Mouse (Mus musculus): ENCODE data around the gene Gas7.

Gas7 gene

DNA sequence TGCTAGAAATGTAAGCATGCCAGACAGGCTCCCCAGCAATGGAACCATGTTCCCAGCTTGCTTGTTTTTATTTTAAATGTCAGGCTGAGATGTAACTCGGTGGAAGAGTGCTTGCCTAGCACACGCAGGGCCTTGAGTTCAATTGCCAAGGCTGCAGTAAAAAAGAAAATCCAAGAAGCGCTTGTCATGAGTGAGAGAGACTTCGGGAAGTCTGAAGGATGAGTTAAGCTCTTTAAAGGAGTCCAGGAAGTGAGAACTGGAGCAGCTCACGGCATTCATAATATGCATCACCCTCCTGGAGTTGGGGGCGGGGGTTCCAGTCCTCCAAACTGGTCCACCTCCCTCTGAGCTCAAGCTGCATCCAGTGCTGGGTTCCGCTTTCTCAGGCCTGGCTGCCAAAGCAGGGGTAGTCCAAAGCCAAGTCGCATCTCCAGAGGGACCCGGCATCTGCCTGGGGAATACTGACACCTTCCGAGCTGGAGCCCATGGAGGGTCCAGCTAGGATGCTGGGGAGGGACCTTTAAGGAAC is 34.5 kb downstream of the Gas7 start:
- WGBS, result 52% methylated on average over 10 of the region's 10 CpGs

GRCm38 (mm10) chr11:67496796-67497195 is 41.6 kb downstream of the Gas7 start:
- 70% methylated on average over 1 of the region's 1 CpGs for WGBS

- 95% methylated on average over 2 of the region's 2 CpGs for WGBS
Observed at GRCm38 (mm10) chr11:67500115-67500514, 44.9 kb downstream of the Gas7 start.

DNA sequence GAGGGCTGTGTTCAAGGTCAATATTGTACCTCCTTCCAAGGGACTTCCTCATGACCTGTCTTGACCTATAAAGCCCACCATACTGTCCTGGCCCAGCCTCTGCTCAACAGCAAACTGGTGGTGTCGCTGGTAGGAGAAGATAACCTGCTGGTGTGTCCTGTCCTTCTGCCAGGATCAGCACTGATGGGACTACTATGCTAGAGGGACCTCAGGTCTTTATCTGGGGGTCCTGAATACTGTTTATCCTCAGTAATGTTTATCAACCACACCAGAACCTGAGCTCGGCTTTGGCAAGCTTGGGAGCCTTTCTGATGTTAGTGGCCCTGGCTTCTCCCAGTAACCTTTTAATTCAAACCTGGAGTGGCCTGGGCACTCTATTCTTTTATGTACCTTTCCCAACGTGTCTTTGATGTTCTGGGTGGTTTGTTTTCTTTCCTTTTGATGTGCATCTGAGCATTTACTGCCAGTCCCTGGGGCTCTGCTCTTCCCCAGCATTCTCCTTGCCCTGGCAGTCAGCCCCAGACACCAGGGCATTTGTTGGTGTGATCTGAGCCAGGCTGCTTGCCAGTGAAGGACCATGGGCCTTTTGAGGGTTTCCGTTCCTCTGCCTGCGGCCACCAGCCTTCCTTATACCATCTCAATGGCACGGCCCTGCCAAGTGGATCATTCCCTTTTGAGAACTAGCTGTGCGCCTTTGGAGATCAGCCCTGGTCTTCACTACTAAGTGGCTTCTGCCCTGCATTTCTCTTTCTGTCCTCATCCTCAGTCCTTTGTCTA is 46.4 kb downstream of the Gas7 start:
- 65% methylated on average over 7 of the region's 7 CpGs for WGBS

DNA sequence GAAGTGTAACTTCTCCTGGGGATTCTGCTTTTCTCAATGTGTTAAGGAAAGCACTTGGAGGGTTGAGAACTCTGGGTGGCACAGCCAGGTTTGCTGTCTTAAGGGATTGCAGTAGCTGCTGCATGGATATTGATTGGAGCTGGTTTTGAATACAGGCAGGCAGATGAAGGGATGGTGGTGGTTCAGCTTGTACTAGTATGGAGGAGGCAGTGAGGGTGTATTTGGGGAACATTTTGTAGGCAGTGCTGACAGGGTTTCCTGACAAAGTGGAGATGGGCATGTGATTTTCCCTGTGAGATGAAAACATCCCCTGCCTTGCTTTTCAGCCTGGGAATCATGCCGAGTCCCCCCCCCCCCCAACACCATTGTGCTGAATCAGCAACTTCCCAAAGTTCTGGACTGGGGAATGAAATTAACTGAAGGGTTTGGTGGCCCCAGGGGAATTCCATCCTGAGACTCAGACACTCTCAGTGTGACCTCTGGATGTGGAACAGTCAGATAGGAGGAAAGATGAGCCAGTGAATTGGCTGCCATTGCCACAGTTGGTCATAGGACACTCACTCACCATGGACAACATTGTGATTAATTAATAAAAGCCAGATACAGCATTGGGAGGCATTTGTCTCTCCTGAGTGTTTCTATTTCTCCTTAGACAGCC is 54.1 kb downstream of the Gas7 start:
- WGBS, result 41% methylated on average over 1 of the region's 1 CpGs

GRCm38 (mm10) chr11:67510831-67511230 is 55.6 kb downstream of the Gas7 start:
- WGBS, result 90% methylated on average over 4 of the region's 4 CpGs

DNA sequence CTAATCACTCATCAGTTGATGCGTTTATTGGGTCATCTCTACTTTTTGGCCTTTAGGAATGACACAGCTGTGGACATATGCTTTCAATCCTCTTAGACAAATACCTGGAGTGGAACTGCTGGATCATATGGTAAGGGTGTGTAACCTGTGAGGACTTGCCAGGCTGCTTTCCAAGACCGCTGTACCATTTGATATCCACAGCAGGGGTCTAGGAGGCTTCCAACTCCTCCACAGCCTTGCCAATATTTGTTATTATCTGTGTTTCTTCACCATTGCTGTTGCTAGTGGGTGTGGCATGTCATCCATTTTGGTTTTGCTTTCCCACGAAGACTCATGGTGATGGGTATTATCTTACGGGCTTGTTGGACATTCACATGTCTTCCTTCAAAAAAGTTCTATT is 57.8 kb downstream of the Gas7 start:
- 92% methylated on average over 4 of the region's 4 CpGs for whole genome bisulfite sequencing

DNA sequence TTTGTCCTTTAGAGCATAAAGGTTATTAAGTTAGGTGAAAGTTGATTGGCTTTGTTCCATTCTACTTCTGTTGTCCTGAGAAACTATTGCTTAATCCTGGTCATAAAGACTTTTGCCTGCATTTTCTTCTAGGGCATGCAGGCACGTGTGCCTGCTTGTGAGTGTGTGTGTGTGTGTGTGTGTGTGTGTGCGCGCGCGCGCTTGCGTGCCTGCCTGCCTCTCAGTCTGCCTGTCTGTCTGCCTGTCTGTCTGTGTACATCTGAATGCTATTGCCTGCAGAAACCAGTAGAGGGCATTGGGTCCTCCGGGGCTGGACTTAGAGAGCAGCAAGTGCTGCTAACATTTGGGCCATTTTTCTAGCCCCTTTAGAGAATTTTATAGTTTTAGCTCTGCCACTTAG is 59.2 kb downstream of the Gas7 start:
- 94% methylated on average over 8 of the region's 8 CpGs for WGBS

DNA sequence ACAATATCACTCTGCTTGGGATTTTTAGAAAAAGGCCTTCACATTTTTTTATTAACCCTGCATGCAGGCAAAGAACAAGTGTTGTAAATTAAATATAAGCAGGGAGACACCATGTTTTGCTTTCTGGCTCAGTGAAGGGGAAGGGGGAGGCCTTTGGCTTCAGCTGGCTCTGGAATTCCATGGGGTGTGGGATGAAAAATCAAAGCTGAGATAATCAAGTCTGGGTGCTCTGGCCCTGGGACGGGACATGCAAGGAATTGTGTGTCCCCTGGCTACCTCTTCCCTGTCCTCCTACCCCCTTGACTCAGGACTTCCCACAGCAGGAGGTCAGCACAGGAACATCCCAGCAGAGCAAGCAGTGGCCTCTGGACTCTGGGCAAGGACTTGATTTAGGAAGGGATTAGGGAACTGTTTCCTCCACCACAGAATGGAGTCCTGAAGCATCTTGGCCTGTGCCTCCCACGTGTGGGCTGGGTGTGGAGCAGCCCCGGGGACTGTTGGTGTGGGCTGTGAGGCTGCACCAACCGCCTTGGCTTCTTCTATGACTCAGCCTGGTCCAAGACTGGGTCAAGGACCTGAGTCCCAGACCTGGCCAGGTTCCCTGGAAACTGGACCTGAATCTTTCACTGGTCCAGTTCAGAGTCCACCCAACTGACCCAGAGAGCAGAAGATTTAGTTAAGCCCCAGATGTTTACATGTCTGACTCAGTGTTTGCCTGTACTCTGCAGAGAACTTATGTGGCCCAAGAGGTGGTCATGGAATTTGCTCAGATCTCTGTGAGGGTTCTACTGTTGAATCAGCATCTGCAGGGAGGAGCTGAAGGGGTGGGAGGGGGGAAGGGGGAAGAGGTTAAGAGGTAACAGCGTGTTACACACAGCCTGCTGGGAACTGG is 60.0 kb downstream of the Gas7 start:
- 59% methylated on average over 5 of the region's 5 CpGs for WGBS

DNA sequence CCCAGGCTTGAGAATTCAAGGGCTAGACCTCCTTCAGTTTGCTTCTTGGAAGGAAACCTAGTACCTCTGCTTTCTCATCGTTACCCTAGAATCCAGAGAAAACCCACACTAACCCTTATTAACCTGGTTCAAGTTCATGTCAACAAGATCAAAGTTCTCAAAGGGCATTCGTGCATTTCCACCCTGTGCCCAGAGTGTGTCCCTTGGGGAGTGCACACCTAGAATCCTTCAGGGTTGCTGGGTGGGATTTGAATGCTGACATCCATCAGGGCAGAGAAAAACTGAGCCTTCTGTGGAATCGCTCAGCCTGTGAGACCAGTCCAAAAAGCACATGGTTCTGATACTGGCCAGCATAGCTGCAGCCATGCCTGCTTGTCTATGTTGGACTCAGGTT is 60.7 kb downstream of the Gas7 start:
- WGBS, result 86% methylated on average over 3 of the region's 3 CpGs

GRCm38 (mm10) chr11:67517748-67518147 is 62.5 kb downstream of the Gas7 start:
- WGBS, result 69% methylated on average over 2 of the region's 2 CpGs

- WGBS, result 71% methylated on average over 8 of the region's 8 CpGs
Observed at GRCm38 (mm10) chr11:67518985-67519384, 63.7 kb downstream of the Gas7 start.

- 91% methylated on average over 2 of the region's 2 CpGs for WGBS
Observed at GRCm38 (mm10) chr11:67522671-67523070, 67.4 kb downstream of the Gas7 start.

DNA sequence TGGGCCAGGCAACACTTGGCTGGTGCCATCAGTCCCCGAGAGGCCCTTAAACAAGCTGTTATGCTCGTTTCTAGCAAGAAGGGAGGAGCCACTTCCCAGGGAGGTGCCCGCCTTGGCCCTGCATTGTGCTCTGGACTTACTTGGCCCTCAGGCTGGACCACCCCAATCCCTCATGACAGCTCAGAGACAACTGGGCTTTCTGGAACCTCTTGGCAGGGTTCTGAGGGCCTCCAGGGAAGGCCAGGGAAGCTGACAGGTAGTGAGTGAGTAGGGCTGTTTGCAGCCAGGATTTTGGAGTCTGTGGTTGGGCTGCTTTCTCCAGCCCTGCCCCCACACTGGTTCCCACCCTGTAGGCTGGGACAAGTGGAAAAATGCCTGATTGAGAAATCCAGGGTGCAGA is 68.6 kb downstream of the Gas7 start:
- WGBS, result 51% methylated on average over 3 of the region's 3 CpGs

DNA sequence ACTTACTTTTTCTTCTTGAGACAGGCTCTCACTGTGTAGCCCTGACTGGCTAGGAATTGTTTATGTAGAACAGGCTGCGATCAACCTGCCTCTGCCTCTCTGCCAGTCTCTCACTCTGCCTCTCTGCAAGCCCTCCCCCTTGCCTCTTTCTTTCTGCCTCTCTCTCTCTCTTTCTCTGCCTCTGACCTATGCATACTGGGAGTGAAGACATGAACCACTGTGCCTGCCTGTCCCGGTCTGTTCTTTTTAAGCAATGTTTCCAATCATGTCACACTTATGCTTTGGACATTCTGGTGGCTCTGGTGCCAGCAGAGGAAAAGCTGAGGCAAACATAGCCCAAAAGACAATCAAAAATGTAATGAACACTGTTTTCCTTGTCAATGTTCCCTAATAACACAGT is 69.5 kb downstream of the Gas7 start:
- 39% methylated on average over 2 of the region's 2 CpGs for WGBS

DNA sequence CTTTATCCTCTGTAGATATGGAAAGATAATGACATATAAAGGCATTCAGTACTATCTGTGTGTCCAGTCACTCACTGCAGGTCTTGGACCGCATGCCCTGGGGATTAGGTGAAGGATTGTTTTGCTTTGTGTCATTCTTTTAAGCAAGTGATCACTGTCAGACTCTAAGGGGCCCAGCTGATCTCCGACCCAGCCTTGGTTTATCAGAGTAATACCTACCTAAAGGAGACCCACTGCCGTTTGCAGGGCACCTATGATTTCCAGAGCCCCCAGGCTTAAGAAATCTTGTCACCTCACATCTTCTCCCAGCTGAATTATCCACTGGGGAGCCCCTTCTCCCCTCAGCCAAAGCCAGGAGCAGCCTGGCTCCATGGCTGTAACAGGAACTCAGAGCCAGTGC is 70.6 kb downstream of the Gas7 start:
- WGBS, result 89% methylated on average over 3 of the region's 3 CpGs

DNA sequence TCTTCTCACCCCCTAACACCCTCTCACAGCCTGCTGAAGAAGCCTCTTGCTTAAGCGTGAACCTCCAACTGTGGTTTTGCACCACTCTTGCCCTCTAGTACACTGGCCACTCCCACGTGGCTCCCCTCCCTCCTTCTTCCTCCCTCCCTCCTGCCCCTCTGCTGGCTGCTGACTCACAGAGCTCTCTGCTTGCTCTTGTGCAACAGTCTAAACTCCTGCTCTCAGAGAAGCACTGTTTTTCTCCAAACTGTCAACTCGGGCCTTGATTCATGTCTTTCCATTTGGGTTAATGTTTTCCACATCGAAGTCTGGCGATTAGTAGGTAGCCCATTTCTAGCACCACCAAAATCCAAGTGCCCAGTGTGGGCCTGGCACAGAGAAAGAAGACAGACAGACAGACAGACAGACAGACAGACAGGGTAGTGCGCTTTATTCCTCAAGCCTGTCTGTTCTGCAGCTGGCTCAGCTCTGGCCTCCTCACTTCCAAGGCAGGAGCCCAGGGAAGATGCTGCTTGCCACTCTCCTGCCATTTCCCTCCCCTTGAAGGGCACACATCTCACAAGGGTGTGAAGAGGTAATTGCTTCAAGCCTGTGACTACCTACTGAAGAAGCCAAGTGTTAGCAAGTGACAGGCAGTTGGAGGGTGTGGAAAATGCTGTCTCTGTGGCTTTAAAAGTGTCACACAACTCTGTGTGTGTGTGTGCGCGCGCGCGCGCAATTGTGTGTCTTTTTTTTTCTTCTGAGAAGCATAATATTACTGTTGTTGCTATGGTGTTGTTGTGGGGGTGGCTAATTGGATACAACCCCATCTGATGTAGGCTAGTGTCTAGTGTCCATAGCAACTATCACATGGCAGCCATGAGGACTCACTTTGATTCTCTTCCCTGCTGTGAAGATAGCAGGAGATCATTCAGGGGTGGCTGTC is 71.6 kb downstream of the Gas7 start:
- 47% methylated on average over 12 of the region's 12 CpGs for WGBS

GRCm38 (mm10) chr11:67531286-67531685 is 76.0 kb downstream of the Gas7 start:
- WGBS, result 78% methylated on average over 2 of the region's 2 CpGs

GRCm38 (mm10) chr11:67531926-67532565 is 76.8 kb downstream of the Gas7 start:
- WGBS, result 90% methylated on average over 6 of the region's 6 CpGs

DNA sequence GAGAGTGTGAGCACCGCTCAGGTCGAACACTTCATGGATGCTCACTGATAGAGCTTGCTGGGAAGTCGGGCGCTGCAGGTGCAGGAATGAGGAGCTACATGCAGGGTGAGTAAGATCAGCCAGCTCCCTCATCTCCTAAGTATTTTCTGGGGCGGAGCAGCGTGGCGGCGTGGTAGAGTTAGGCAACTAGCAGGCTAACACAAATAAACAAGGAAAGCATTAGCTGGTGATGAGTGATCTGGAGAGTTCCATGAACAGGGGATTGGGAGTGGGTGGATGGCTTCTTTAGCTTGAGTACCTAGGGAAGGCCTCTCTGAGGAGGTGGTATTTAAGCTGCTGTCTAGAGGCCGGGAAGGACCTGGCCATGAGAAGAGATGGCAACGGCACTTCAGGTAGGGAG is 77.5 kb downstream of the Gas7 start:
- 92% methylated on average over 10 of the region's 10 CpGs for WGBS

GRCm38 (mm10) chr11:67533151-67533550 is 77.9 kb downstream of the Gas7 start:
- 84% methylated on average over 6 of the region's 6 CpGs for WGBS

All from cerebral cortex, adult 2 months (tissue).